Mouse (Mus musculus): ENCODE data around the gene Rnf217.

The Rnf217 gene

DNA sequence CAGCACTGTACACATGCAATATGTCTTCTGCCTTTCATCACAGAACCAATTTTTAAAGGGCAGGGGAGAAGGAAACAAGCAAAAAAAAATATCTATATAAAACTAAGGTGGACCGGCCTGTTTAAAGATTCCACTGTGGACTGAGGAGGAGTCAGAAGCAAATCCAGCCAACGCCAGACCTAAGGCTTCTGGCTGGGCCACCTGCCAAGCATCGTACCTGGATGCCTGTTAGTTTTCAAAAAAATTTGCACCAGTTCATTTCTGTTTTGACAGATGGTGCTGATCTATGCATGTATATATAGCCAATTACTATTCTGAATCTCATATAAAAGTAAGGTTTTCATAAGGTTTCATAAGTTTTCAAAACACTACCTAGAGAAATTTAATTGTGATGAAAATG, 113.2 kb downstream of the Rnf217 start:
- DNase-seq (ENCODE audit: low read depth, low spot score): no peak

DNA sequence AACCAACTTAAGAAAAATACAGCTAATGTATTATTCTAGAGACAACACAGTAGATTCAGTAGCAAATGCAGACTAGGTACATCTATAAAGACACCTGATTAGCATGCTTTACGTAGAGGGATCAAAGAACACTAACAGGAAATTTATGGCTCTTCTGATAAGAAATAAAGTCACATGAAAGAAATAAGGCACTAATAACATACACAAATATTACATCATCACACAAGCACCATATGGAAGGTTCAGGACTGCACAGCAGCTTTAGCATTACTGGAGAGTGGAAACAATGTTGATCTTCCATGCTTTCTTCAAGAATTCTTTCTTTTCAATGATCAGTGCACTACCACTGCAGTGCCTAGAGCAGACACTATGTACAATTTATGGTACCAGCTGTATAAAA, 114.7 kb downstream of the Rnf217 start:
- DNase-seq (ENCODE audit: low read depth, low spot score): no peak

DNA sequence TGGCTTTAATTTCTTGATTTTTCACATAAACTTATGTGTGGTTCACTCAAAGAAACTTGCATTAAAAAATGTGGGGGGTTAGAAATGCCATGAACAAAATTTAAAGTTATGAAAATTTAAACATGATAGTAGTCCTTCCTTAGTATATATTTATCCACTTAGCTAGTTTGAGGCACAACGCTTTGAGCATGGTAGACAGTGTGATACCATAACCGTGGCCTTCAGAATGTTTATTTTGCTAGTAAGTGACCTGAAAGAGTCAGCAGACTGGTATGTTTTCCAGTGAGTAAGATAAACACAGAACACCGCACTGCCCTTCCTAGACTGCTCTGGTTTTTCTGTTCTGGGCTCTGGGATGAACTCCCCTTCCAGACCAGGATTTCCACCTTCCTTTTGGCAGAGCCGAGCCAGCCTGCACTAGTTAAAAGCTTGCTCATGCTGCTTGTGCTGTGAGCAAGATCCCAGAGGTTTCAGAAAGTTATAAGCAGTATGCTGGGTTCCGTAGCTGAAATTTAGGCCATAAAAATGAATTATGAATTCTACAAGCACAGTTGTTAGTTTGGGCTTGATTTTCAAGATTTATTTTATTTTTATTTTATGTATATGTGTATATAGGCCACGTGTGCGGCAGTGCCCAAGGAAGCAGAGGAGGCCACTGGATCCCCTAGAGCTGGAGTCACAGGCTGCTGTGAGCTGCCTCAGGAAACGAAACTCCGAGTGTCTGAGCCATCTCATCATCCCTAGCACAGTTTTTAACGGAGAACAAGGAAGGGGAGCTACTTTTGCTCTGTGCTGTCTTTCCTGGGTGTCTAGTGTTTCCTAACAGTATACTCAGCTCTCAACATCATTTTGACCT, 141.7 kb downstream of the Rnf217 start:
- no peak for DNase-seq (ENCODE audit: low read depth, low spot score)

DNA sequence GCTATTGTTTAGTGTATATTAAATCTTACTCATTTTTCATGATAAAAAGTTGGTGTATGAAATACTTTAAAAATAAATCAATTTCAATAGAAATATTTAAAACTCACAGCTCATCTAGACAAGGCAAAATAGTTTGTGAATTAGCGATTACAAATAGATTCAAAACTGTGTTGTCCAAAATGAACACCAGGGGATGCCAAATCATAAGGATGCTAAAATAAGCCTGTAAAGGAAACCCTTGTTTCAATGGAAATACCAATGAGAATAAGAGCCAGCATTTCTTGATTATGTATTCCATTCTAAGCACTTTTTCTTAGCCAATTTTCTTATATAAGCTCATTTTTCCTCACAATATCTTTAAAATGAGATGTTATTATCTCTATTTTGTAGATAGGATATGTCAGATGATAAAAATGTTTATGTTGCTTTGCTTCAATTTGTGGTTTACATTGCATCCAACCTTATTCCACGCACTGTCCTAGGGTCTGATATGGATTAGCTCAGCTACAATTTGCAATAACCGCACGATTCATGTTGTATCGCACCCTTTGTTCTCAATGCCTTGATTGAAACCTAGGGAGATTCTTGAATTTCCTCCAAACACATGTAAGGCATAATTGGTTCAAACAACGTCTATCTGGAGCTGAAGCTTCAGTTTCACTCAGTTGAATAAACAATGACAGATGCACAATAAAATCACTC, 143.0 kb downstream of the Rnf217 start:
- no peak for DNase-seq (ENCODE audit: low read depth, low spot score)

DNA sequence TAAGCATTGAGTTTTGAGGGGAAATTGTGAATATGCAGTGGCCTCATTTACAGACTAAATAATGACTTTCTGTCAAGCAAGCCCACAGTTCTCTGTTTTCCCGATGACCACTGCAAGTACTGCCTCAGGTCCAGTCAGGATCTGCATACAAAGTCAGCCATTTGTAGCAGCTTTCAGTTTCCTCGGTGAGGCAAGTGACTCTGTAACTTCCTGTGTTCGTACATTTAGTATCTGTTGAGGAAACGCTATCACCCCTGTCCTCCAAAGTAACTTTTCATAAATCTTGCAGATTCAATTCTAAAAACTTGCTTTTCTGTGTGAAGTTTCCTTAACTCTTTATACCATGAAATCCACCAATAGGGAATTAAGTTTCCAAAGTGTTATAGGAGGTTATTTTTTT, 143.6 kb downstream of the Rnf217 start:
- DNase-seq (ENCODE audit: low read depth, low spot score): no peak

DNA sequence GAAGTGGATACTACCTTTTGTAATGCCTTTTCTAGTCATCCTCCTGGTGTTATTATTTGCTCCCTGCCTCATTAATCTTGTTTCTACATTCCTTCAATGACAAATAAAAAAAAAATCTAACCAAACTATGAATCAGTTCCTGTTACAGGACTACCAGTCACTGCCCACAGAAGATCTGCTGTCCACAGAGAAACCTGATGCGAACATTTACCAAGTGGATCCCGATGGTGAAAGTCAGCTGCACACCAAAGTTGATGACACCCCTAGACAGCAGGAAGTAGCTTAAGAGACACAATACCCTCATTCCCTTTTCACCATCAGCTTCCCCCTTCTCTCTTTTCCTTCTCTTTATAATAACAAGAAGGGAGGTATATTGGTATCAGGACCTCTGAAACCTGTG, 145.9 kb downstream of the Rnf217 start:
- DNase-seq (ENCODE audit: low read depth, low spot score): no peak

DNA sequence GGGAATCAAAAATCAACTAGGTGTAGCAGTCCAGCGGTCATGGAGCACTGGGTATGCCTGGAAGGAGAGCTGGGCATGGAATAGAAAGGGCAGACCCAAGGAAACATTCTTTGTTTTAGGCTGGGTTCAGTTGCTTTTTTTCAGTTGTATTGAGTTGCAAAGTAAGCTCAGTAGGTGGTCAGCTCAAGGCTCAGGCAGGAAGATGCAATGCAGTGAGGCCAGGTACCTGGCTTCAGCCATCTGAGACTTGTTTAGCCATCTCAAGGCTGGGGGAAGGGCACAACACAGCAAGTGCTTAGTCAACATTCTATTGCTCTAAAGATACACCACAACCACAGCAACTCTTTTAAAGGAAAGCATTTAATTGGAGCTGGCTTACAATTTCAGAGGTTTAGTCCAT, 152.2 kb downstream of the Rnf217 start:
- no peak for DNase-seq (ENCODE audit: low read depth, low spot score)

DNA sequence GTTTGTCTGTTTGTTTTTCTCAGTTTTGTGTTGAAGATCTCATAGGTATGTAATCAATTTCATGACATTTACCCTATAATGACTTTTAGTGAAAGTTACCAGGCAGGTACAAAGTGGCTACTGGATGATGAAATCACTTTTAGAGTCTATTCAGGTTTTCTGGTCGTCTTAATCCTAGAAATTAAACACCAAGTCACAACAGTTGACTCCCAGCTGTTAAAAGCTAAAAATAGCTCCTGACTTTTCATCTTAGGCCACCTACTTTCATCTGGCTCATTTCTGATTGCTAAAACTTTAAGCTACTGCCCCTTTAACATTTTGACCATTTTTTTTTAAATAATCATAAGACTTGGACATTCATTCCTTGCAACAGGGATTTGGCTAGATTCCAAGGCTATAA, 161.9 kb downstream of the Rnf217 start:
- no peak for DNase-seq (ENCODE audit: low read depth, low spot score)

DNA sequence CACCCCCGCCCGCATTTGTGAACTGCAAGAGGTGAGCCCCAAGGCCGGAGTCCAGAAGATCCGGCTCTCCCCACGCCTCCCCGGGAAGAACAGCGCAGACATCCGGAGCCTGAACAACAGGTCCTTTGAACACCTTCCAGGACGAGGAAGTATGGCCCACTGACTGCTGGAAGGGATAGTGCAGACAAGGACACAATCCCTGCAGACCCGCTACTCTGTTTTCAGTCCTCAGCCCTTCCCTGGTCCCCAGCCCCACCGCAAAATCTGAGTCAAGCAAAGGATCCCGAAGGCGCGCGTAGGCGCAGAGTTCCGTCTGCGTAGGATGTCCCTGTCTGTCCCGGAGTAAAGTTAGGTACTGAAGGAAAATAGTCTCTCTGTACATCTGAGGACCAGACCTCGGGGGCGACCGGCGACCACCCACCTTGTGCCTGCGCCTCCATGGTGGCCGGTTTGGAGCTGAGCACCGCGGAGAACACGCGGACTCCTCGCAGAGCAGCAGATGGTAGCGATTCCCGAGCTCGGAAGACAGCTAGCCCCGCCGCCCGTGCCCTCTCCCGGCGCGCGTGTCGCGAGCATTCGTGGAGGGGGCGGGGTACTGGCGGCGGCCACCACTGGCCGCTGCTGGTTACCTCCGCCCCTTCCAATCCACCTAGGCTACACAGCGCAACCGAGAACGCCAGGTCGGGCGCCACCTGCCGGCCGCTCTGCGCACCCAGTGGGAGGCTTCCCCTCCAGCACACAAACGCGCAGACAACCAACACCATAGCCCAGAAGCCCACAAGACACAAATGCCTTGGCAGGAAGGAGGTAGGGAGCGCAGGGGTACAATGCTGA, 163.5 kb downstream of the Rnf217 start, which contains the start of gene Tpd52l1:
Gene Tpd52l1 (minus strand): TSS at position 668 of the 834 bp plus-strand sequence.
- DNase-seq (ENCODE audit: low read depth, low spot score): peak; percentile 75

DNA sequence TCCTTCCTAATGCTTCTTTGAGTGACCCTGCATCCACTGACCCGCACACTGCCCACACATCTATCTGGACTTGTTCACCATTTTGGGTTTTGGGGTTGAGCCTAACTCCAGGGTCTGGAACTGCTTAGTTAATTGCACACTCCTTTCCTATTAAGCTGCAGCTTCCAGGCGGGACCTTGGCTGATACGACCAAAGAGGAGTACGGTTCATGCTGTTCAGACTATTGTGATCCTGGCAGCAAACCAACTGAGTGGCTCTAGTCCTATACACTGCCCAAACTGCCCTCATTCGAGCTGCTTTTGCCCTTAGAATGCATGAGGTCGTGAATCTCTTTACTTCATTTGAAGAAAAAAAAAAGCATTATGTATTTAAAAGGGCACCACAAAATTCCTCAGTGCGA, 164.8 kb downstream of the Rnf217 start:
- DNase-seq (ENCODE audit: low read depth, low spot score): no peak

All from retina, postnatal 7 days (tissue).